Mouse (Mus musculus): ENCODE data around the gene Tespa1. TPM values are rescaled to one million over a fixed set of nuclear protein-coding genes. Genes with fewer than 3 reads are reported as not detected.
A peak's percentile ranks its signal among the peaks of the same experiment; 100 is the strongest.
"Not testable (repeated sequence)": the region's sequence is repeated elsewhere in the genome, so short reads cannot be mapped to it uniquely, and the experiment has no call there.

Gene Tespa1
- total RNA-seq, 2 experiments from 2014 or later: 0.92 to 1.3 TPM

DNA sequence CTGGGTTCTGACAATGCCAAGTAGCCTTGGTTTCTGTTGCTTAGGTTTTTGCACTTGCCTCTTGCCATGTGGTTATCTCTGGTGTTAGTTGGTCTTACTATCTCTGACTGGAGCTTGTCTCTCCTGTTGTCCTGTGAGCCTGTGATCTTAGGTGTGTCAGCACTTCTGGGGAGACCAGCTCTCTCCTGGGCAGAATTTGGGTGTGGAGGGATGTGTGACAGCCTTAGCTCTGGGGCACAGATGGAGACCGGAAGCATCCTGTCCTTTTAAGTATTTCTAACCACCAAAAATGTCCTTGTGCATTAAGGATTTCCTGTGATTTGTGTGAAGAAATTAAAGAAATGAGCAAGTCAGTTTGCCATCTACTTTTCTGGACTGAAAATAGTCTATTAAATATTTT is 21.4 kb downstream of the Tespa1 start:
- no peak for DNase-seq (ENCODE audit: low spot score in 2 of 2)

DNA sequence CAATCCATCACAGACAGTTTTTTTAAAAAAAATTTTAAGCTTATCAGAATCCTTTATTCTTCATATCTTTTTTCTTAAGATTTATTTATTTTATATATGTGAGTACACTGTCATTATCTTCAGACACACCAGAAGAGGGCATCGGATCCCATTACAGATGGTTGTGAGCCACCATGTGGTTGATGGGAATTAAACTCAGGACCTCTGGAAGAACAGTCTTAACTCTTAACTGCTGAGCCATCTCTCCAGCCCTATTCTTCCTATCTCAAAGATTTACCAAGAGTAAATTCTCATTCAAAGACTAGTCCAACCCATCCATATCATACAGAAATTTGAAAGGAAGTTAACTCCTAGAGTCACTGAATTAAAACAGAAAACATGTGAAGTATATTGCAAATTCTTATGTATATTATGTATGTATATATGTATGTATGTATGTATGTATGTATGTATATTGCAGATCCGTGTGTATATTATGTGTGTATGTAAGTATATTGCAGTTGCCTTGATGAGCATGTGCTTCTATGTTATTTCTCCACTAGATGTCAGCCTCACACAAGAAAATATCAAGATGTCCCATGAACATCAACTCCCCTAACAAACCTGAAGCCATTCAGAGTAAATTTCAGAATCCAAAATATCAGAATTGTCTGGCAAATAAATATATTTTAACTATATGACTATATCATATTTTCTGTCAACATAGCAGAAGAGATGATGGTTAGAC is 40.9 kb downstream of the Tespa1 start:
- DNase-seq (ENCODE audit: low spot score in 2 of 2): peak in 1 of 2 experiments; percentile 12

DNA sequence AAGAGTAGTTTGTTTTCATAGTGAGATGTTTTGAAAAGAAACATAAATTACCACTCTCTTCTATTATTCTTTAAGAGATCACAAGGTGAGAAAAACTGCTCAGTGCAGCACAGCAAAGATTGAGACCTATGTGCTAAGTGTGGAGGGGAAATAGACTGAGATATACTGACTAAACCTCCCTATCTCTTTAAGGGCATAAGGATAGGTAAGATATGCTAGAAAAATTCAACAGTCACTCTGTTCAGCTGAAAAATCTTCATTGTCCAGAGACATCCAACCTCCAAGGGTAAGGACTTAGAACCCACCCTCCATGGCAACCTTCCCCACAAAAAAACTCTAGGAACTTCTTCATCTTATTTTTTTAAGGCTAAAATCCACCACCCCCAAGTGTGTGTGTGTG is 42.1 kb downstream of the Tespa1 start:
- DNase-seq (ENCODE audit: low spot score in 2 of 2): no peak

DNA sequence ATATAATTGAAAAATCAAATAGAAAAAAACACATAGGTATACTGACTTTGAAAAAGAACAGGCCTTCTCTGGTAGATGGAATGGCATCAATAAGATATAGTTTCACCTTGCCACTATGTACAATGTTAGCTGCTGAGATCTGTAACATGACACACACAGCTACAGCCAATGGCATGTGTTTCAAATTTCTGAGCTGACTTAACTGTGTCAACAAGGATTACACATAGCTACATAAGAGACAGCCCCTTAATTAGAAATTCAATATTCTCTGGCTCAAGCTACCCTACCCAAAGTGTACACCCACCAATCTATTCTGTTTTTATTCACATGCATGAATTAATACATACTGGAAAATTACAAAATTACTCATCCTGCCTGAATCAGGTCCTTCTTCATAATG is 45.7 kb downstream of the Tespa1 start:
- DNase-seq (ENCODE audit: low spot score in 2 of 2): no peak

DNA sequence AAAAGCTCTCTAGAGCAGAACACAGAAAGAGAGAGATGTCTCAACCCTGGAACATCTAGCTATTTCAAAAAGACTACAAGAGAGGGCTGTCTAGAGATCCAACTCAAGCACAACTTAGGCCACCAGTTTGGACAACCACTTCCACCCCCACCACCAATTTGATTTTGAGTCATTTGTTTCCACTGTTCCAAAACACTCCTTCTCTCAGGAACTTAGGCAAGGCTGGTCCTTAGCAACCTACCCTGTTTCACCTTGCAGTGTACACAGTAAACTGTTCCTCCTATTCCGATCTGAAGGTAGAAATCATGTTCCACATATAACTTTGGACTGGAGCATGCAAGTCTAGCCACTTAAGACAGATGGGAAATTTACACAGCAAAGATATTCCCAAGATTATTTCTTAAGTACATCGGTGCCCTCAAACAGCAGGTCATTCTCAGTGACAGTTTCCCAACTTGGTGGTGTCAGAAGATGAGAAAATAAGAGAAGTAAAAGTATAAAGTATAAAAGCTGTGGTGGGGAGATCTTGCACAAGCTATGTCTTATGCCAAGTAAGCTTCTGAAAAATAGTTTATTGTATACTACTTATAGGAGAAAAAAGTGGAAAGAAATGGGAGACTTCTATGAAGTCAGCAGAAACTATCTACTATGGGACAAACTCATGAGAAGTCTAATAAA is 47.5 kb downstream of the Tespa1 start:
- no peak for DNase-seq (ENCODE audit: low spot score in 2 of 2)

DNA sequence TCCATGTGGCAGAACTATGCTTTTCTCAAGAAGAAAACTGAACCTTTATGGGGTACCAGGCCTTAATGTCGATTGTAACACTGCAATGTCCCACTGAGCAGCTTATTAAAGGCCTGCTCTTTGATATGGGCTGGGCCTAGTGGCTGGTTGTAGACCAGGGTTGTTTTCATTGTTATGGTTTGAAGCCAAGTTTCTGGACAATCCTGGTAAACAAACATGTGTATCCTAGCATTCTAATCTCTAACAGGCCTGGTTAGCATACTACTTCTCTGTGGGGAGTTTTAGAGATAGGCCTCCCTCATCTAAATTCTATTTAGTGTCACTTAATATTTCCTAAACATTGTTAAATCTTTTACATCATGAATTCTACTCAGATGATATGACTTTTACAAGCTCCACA is 49.0 kb downstream of the Tespa1 start:
- DNase-seq (ENCODE audit: low spot score in 2 of 2): no peak

DNA sequence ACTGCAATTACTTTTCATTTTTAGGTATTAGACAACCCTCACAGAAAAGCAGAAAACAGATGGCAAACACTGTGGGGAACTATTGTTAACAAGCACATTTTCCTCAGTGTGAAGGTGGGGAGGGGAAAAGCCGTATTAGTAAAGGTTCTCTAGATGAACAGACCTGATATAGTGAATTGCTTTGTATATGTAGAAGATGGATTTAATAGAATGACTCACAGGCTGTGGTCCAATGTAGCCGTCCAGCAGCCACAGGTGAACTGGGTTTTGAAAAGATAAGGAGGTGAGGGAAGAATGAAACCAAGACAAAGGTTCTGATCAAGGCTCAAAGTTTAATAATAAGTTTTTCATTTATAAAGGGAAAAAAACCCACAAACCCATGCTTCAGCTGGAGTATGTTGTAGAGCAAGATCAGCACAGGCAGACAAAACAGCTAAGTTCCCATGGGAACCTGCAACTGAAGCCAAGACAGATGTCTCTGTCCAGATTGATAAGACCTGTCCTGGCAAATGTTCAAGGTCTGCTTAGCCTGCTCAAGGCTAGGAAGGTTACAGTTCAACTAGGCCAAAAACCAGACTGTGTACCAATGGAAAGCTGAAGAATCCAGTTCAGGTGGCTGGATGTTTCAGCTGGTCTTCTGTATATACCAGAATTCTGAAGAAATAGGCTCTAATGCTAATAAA is 50.0 kb downstream of the Tespa1 start:
- DNase-seq (ENCODE audit: low spot score in 2 of 2): no peak

DNA sequence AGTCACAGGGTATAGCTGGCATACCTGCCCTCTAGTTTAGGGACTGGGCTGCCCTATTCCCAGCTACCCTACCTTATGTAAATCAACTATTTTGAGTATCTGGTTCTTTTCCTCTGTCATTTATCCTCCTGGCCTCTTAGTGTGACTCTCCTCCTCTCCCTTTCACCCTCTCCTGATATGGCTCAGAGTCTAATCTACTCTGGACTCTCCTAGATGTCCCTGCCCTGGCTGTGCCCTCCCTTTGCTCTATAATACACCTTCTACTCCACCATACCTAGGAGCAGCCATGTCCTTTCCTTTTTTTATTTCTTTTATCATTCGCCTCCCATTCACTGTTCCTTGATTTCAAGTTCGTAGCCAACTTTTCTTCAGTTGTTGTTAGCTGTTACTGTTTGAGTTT is 52.5 kb downstream of the Tespa1 start:
- no peak for DNase-seq (ENCODE audit: low spot score in 2 of 2)

DNA sequence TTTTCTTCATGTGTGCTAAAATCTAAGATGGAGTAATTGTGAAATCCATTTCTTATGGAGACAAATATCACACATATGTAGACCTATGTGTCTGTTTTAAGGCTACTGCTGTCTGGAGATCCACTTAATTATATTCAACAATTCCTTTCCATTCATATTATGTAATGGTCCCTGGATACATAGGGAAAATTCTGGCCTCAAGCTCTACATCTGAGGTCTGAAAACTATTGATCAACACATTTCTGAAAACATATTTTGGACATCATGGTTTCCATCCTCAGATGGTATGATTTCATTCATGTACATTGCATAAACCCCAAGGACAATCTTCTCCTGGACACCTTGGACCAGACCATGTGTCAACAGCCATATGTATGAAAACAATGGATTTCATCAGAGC is 71.6 kb downstream of the Tespa1 start, which contains the start of gene Vmn2r84:
Vmn2r84 (minus strand) TSS at position 101 of the 400 bp plus-strand sequence.
- no peak for DNase-seq (ENCODE audit: low spot score in 2 of 2)

DNA sequence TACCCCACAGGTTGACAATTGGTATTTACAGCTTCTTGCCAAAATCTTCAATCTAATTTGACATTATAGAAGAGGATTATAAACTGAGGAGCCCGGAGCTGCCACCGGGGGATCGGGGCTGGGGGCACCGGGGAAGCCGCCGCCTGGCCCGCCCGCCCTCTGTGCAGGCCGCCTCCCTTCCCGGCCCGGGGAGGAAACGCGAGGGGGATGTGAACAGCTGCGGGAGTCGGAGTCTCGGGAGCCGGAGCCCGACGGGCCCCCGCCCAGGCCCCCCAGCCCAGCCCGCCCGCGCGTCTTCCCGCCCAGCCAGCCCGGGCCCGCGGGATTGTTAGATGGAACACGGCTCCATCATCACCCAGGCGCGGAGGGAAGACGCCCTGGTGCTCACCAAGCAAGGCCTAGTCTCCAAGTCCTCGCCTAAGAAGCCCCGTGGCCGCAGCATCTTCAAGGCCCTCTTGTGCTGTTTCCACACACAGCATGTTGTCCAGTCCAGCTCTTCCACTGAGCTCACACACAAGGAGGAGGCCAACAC is 89.6 kb downstream of the Tespa1 start:
- not testable (repeated sequence) for DNase-seq (ENCODE audit: low spot score in 2 of 2)

Other genes with a start within 250 kb of the Tespa1 start
- not detected for gene Olfr823, start 207.5 kb upstream of the Tespa1 start, total RNA-seq (2021)
- gene Olfr824, start 192.9 kb upstream of the Tespa1 start, total RNA-seq (2021): not detected
- gene Olfr825, start 156.1 kb upstream of the Tespa1 start, total RNA-seq (2021): not detected
- gene Olfr826, start 138.7 kb upstream of the Tespa1 start, total RNA-seq (2021): not detected
- not detected for gene Olfr827, start 108.5 kb upstream of the Tespa1 start, total RNA-seq (2021)
- gene Neurod4, start 42.6 kb upstream of the Tespa1 start, total RNA-seq (2021): under 1 TPM in 1 of 2 experiments, not detected in 1; 0.10 TPM
- under 1 TPM; 0.08 to 0.15 TPM for gene Vmn2r84, start 71.5 kb downstream of the Tespa1 start, total RNA-seq (2021)
- under 1 TPM; 0.28 to 0.37 TPM for gene Vmn2r85, start 106.8 kb downstream of the Tespa1 start, total RNA-seq (2021)
- under 1 TPM; 0.08 to 0.17 TPM for gene Vmn2r86, start 133.2 kb downstream of the Tespa1 start, total RNA-seq (2021)
- under 1 TPM; 0.40 to 0.46 TPM for gene Vmn2r87, start 174.5 kb downstream of the Tespa1 start, total RNA-seq (2021)

All from layer of hippocampus, adult 18-20 months (tissue).